Mouse (Mus musculus) layer of hippocampus, postnatal 14 days (tissue): ENCODE data around the gene Il1rl2. TPM values are rescaled to one million over a fixed set of nuclear protein-coding genes. Genes with fewer than 3 reads are reported as not detected.
"Not testable (repeated sequence)": the region's sequence is repeated elsewhere in the genome, so short reads cannot be mapped to it uniquely, and the experiment has no call there.

Experiments used
- DNase-seq, 2 experiments: peaks; one replicate each; pipeline ENCODE4 v3.0.0; 2021 to 2022; ENCODE audit warnings: low spot score in 2 of 2, mixed read lengths in 1 of 2
- long read RNA-seq, 2 experiments: library from polyadenylated mRNA; stranded (forward); transcript quantifications; one replicate each; pipeline ENCODE4 v2.0.0; 2021
- total RNA-seq, 2 experiments: library from RNA; stranded (reverse); gene quantifications; 2 replicates each; pipeline ENCODE4 v1.2.3; 2021

Il1rl2 gene
- total RNA-seq: under 1 TPM; 0.55 to 0.99 TPM
- long read RNA-seq, experiment 1: 0 reads
- long read RNA-seq, experiment 2: 0 reads

DNA sequence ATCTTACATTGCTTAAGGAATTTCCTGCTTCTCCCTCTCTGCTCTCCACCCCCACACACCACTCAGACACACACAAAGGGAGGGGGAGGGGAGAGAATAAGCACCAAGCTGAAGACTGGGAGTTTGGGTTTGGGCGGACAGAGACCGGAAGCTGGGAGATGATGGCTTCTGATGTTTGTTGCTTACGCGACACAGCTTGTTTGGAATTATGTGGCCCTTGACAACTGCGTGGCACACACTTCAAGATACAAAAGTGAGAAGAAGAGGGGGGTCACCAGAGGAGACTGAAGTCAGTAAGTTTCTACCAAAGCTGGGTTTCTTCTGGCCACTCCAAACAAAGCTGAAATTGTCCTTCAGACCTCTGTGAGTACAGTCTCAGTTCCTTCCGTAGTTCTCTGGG lies at the start of gene Il1rl2:
TSS of gene Il1rl2 (plus strand) at position 154 of the 400 bp plus-strand sequence.
- DNase-seq: no peak

DNA sequence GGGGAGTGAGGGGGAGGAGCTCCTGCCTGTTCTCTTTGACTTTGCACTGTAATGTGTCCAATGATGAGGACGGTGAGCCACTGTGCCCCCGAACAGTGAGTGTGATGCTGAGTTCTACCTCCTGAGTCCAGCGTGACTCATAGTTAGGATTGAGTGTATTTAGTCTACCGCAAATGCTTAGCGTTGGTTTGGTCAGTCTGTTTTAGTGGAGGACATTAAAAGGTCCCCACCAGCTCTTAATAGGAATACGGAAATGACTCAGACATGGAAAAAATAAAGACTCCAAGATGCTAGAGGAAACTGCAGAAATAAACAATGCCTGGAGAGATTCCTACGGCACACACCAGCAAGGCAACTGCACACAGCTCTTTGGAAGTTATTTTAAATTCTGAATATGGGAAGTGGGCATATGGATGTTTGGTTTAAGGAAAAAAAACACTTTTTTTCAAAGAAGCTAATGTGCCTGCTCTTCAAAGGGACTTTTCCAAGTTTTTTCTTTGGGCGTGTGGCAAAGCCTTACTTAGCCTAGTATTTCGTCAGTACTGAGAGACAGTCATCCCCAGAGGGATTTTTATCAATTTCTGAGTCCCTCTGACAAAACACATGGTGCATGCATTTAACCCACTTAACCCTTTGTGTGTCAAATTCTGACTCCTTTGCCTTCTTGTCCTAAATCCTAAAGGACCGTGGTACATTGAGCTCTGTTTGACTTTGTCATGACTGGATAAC lies 49.0 kb upstream of the Il1rl2 start:
- no peak for DNase-seq

DNA sequence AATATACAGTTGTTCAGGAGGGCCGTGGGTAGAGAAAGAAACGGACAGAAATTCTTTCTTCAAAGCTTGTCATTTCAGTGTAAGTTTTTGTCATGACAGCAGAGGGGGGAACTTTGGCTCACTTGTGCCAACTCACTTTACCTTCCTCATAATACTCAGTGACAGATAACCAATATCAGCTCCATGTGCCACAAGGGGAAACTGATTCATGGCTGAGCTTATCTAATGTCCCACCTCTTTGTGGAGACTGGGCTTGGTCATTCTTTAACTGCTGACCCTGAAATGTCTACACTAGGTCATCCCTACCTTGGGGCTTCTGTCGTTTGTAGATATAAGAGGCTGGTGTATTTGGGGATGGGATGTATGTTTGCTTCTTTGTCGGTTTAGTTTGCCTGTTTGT lies 46.5 kb upstream of the Il1rl2 start:
- DNase-seq: no peak

DNA sequence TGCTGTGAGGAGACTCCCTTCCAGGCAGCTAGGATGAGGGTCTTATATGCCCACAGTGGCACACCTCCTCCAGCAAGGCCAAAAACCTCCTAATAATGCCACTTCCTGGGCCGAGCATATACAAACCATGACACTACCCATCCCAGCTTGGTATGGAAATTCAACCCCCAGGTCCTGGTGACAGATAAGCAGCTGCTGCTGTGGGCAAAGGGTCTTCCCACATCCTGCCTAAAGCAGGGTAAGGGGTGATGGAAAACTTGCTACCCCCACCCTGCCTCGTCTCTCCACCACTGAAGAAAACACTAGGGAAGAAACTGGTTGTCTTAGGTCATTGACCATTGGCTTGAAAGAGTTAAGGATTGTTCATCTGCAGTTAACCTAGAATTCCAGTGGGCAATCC lies 45.7 kb upstream of the Il1rl2 start:
- no peak for DNase-seq

DNA sequence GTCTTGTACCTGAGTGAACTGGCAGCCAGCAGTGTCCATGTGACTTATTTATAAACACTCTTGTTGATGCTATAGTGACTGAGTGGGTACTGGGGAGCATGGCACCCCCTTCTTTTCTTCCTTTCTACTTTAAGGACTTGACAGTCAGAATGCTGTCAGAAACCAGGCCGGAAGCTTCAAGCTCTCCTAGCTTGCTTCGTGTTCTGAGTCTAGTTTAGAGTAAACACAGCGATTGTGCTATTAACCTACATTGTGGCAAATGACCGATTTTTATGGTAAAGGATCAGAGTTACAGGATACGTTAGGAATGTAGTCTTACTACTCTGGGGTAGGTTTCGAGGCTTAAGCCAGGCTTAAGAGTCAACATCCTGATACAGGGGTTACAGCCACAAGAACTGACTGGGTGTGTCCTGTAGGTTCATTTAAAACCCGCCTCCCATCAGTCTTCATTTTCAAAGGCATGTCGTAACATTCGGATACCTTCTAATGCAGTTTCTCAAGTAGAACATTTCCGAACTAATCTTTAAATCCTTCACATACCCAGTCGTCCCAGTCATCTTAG lies 45.1 kb upstream of the Il1rl2 start:
- DNase-seq: no peak

- DNase-seq: no peak
Observed at GRCm38 (mm10) chr1:40281950-40282349, 42.5 kb upstream of the Il1rl2 start.

DNA sequence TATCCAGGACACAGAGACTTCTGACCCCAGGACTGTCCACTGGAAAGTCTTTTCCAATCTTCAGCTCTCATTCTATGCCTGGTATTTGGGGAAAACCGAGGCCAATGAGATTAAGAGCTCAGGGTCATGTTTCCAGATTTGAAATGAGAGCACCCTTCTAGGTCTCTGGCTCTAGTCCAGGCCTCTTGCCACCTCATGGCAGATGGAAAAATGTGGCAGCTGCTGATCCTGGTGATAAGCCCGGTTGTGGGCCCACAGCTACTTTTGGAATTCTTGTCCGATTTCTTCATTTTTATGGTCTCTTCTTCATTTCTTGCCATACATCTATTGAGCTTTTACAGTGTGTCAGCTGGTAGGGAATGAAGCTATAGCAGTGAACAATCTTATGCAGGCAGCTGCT lies 42.0 kb upstream of the Il1rl2 start:
- no peak for DNase-seq

DNA sequence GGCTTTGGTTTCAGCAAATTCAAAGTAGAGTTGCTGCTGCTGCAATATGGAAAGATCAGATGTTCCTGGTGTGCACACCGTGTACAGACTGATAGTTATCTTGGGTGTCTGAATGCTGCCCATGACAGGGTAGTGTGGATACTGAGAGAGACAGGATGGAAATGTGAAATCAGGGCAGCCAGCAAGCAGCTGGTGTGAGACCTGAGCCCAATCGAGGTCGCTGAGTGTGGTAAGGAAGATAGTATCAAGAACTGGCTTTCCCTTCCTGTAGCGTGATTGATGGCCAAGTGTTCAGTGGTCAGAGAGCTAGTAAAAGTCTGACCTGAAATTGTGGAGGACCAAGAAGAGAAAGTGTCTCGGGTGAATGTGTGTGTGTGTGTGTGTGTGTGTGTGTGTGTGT lies 40.4 kb upstream of the Il1rl2 start:
- DNase-seq: no peak

DNA sequence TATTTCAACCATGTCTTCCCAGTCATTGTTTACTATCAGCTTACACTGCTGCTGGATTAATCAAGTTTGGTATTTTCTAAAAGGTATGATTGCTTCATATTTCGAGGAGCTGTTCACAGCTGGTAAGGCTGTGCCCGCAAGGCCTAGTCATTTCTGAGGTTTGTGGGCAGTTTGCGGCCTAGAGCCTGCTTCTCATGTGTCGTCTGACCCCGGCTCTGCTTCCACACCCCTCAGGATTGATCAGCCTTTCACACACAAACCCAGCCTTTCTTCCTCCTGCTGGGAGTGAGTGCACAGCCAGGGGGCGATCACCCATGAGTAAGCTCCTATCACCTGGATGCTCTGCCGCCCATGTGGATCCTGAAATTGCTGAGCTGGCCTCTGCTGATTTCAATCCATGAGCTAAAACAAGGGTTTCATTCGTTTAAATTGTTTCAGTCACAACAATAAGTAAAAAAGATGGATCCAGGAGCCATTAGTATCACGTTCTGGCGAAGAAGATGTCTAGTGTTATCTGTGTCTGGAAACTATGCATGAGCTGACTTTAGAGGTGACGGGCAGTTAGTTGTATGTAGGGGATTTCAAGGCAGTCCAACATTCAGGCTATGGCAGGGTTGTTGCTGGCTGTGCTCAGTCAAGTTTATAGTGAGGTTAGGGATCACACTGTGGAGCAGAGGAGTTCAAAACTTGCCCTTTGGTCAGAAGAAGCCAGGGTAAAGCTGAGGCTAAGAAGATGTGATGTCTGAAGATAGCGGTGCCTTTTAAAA lies 33.7 kb upstream of the Il1rl2 start:
- no peak for DNase-seq

DNA sequence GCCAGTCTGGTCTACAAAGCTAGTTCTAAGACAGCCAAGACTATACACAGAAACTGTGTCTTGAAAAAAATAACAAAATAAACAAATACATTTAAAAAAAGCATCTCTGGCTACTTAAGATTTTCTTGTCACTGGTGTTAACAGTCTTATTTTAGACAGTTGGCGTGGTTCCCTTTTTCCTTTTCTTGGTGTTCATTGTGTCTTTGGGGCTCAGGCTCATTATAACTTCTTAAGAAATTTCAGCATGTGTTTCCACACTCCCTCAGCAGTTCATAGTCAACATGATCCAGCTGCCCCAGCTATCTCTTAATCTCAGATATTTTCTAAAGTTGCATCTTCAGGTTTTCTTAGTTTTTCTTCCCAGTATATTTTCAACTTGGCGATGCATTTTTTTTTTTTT lies 32.2 kb upstream of the Il1rl2 start:
- no peak for DNase-seq

GRCm38 (mm10) chr1:40293891-40294290 lies 30.5 kb upstream of the Il1rl2 start:
- no peak for DNase-seq

DNA sequence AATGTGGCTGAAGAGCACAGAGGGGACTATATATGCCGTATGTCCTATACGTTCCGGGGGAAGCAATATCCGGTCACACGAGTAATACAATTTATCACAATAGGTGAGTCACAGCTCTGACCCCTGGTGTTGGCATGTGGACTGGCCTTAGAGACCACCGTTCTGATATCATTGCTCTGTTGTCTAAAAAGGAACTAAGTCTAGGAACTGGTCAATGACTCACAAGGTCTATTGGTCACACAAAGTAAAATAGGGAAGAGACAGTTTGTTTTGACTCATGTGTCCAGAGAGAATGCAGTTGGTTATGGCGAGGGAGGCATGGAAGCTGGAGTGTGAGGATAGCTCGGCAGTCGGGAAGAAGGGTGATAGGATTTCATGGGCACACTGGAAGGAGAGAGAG lies 29.6 kb upstream of the Il1rl2 start:
- DNase-seq: no peak

DNA sequence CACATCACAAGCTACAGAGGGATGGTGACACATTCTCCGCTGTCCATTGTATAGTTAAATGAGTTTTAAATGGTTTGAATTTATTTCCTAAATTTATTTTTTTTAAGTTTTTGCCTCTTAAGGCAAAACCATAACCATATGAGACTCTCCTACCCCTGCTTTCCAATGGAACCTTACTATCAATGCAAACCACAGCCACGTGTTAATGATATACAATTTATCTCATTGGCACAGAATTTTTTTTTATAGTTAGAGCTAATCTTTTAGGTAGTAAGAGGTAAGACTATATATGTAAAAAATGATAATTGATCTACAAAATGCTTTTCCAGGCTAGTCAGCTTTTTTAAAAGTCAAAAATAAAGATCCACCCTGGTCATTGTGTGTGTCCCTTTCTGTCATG lies 26.4 kb upstream of the Il1rl2 start:
- no peak for DNase-seq

- no peak for DNase-seq
Observed at GRCm38 (mm10) chr1:40303179-40303866, 21.1 kb upstream of the Il1rl2 start.

DNA sequence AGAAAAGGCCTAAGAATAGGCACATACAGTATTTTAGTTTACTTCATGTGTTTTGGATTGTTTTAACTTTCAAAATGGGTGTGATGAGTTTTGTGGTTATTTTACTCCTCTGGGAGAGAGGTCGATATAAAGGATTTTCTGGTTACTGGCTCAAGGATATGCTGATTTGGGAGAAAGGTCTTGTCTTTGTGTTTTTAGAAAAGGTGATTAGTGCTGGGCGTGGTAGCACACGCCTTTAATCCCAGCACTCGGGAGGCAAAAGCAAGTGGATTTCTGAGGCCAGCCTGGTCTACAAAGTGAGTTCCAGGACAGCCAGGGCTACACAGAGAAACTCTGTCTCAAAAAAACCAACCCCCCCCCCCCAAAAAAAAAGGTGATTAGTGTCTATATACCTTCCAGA lies 20.1 kb upstream of the Il1rl2 start:
- not testable (repeated sequence) for DNase-seq

DNA sequence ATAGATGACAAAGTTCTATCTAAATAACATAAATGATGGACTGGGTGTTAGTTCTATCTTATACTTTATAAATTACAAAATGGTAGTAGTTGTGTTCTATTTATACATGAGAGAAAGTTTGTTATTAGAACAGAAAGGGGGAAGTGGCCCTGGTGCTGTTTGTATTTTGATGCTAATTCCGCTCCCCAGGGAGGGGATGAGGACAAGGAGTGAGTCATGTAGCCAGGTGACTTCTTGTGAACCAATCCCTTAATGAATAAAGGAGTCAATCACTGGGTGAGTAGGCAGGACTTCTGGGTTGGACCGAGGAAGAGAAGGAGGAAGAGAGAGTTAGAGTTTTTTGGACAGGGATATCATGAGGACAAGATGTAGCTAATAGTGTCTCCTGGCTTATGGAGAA lies 18.3 kb upstream of the Il1rl2 start:
- DNase-seq: no peak

DNA sequence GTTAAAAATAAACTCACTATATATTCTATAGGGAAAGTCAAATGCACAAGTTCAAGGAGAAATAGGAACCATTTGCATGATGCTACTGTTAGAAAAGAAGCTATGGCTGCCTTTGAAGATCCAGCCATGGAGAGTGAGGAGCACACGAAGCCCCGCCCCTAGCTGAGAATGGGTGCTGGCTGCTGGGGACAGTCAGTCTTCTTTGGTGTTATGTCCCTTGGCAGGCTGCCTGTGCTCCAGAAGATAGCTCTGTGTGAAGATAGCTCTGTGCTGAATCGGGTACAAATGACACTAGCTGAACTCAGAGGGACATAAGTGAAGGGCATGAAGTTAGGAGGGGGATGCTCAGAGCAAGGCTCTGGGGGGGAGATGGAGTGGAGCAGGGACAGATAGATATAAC lies 13.3 kb upstream of the Il1rl2 start:
- no peak for DNase-seq

GRCm38 (mm10) chr1:40311625-40312024 lies 12.8 kb upstream of the Il1rl2 start:
- DNase-seq: no peak

GRCm38 (mm10) chr1:40314016-40314415 lies 10.4 kb upstream of the Il1rl2 start:
- no peak for DNase-seq

DNA sequence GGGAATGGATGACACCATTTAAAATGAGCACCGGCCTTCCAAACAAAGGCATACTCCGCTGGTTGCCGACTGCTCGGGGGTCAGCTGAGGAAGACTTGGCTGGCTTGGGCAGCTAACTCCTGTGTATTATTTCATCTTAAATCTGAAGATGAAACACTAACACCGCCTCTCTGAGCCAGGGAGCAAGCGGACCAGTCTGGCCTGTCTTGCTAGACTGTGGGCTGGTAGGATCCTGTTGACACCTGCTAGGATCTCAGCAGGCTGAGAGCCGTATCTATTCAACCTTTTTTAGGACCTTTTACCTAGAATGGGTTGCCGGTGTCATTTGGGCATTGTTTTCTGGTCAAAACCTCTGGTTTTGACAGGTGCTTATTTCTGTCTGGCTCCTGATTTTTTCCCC lies 6.8 kb upstream of the Il1rl2 start:
- no peak for DNase-seq

DNA sequence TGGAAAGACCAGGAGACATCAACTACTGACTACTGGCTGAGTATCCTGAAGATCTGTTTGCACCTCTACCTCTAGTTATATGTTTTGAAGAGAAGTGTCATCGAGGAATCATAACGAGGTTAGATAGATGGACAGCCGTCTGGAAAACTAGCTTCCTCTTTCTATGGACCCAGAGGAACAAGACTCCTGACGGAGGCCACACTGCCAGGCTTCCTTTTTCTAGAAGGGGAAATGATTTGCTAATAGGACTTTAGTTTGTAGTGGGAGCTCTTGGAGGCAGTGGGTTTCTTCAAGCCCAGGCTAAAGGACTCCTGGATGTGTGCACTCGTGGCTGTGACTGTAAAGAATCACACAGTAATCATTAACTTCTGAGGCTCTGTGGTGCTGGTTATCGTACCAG lies 2.6 kb upstream of the Il1rl2 start:
- DNase-seq: no peak

- no peak for DNase-seq
Observed at GRCm38 (mm10) chr1:40322543-40322942, 1.9 kb upstream of the Il1rl2 start.
